Mouse (Mus musculus) CH12.LX (cell line): ENCODE data around the gene Pxt1. TPM values are rescaled to one million over a fixed set of nuclear protein-coding genes. Genes with fewer than 3 reads are reported as not detected.

Experiments
- DNase-seq: peaks from one replicate; pipeline ENCODE4 v3.0.0-alpha.2; 2013; ENCODE audit errors: extremely low read depth
- H3K27ac ChIP-seq: 2 replicates; pipeline ENCODE4 v1.5.1; 2012; ENCODE audit warnings: low read depth, mild to moderate bottlenecking, control low read depth, moderate library complexity; ENCODE audit not compliant: insufficient read depth
- H3K27me3 ChIP-seq: replicated peaks from 2 replicates; pipeline ENCODE3; 2012; ENCODE audit warnings: inconsistent platforms
- H3K36me3 ChIP-seq, 2 experiments: replicated peaks in 1 of 2; 2 replicates each; pipeline versions ENCODE3 to v1.6.1; 2012; ENCODE audit warnings: inconsistent platforms in 1 of 2, low read length in 1 of 2, mild to moderate bottlenecking in 1 of 2, mixed read lengths in 1 of 2, moderate library complexity in 1 of 2; ENCODE audit not compliant: control insufficient read depth in 1 of 2, insufficient read depth in 1 of 2
- H3K4me1 ChIP-seq, 2 experiments: 2 replicates each; pipeline ENCODE4 v1.6.1; 2012; ENCODE audit warnings: inconsistent platforms in 1 of 2, moderate library complexity in 1 of 2; ENCODE audit not compliant: insufficient read depth in 2 of 2, control insufficient read depth in 1 of 2
- H3K4me2 ChIP-seq: 2 replicates; pipeline ENCODE4 v1.6.1; 2012; ENCODE audit warnings: low read depth, mild to moderate bottlenecking, control low read depth; ENCODE audit not compliant: poor library complexity, insufficient read depth, severe bottlenecking
- H3K4me3 ChIP-seq, 3 experiments: fragments of 150-350 bp in 1 of 3; sonication (generic) in 1 of 3; replicated peaks in 1 of 3; 2 replicates each; pipeline versions ENCODE3 to v1.5.1; 2011 to 2012; ENCODE audit warnings: low read depth in 2 of 3, low read length in 2 of 3, mild to moderate bottlenecking in 2 of 3, moderate library complexity in 2 of 3, control low read depth in 1 of 3, improper control_type of control experiment in 1 of 3, inconsistent platforms in 1 of 3, mixed read lengths in 1 of 3; ENCODE audit not compliant: poor library complexity in 1 of 3
- H3K79me2 ChIP-seq: replicated peaks from 2 replicates; pipeline ENCODE4 v1.6.1; 2012; ENCODE audit warnings: mild to moderate bottlenecking, moderate library complexity; ENCODE audit not compliant: control insufficient read depth, poor library complexity, insufficient read depth, severe bottlenecking; ENCODE audit errors: extremely low read depth
- H3K9ac ChIP-seq: 2 replicates; pipeline ENCODE4 v1.6.1; 2012; ENCODE audit warnings: low read depth, mild to moderate bottlenecking, control low read depth, moderate library complexity; ENCODE audit not compliant: insufficient read depth
- H3K9me3 ChIP-seq: replicated peaks from 2 replicates; pipeline ENCODE3; 2012; ENCODE audit warnings: low read length, inconsistent platforms, mixed read lengths
- BHLHE40 ChIP-seq: IDR thresholded peaks from 2 replicates; pipeline ENCODE4 v1.6.1; 2011; ENCODE audit warnings: mild to moderate bottlenecking, low read depth, low read length, improper control_type of control experiment
- CHD1 ChIP-seq: IDR thresholded peaks from 2 replicates; pipeline ENCODE4 v1.6.1; 2012; ENCODE audit warnings: low read depth, low read length, improper control_type of control experiment, inconsistent platforms
- CTCF ChIP-seq, 2 experiments: IDR thresholded peaks in 1 of 2; conservative IDR thresholded peaks in 1 of 2; 2 replicates each; pipeline ENCODE4 v1.5.1; 2011 to 2012; ENCODE audit warnings: low read depth in 2 of 2, low read length in 2 of 2, improper control_type of control experiment in 1 of 2, inconsistent platforms in 1 of 2, mild to moderate bottlenecking in 1 of 2, moderate library complexity in 1 of 2
- ELF1 ChIP-seq: IDR thresholded peaks from 2 replicates; pipeline ENCODE4 v1.6.1; 2014; ENCODE audit warnings: low read depth, mild to moderate bottlenecking, inconsistent platforms, low read length, improper control_type of control experiment
- EP300 ChIP-seq: IDR thresholded peaks from 2 replicates; pipeline ENCODE4 v1.6.1; 2011; ENCODE audit warnings: low read length, improper control_type of control experiment
- ETS1 ChIP-seq: conservative IDR thresholded peaks from 2 replicates; pipeline ENCODE4 v1.6.1; 2012; ENCODE audit warnings: low read depth, mild to moderate bottlenecking, inconsistent platforms, low read length, improper control_type of control experiment, moderate library complexity
- GABPA ChIP-seq: IDR thresholded peaks from 2 replicates; pipeline ENCODE4 v1.6.1; 2012; ENCODE audit warnings: low read depth, low read length, improper control_type of control experiment, inconsistent platforms; ENCODE audit not compliant: insufficient replicate concordance
- IRF4 ChIP-seq: IDR thresholded peaks from 2 replicates; pipeline ENCODE4 v1.6.1; 2014; ENCODE audit warnings: low read depth, mild to moderate bottlenecking, inconsistent platforms, low read length, improper control_type of control experiment
- JUN ChIP-seq: IDR thresholded peaks from 2 replicates; pipeline ENCODE4 v1.6.1; 2011; ENCODE audit warnings: low read depth, mild to moderate bottlenecking, low read length, improper control_type of control experiment, moderate library complexity; ENCODE audit not compliant: insufficient read depth
- JUND ChIP-seq: conservative IDR thresholded peaks from 2 replicates; pipeline ENCODE4 v1.6.1; 2011; ENCODE audit warnings: low read depth, low read length, improper control_type of control experiment
- KAT2A ChIP-seq: IDR thresholded peaks from 2 replicates; pipeline ENCODE4 v1.6.1; 2012; ENCODE audit warnings: low read length, improper control_type of control experiment, inconsistent platforms; ENCODE audit not compliant: insufficient replicate concordance
- MAX ChIP-seq: IDR thresholded peaks from 2 replicates; pipeline ENCODE4 v1.6.1; 2011; ENCODE audit warnings: low read length, improper control_type of control experiment
- MAZ ChIP-seq: IDR thresholded peaks from 2 replicates; pipeline ENCODE4 v1.6.1; 2012; ENCODE audit warnings: low read depth, mild to moderate bottlenecking, inconsistent platforms, low read length, improper control_type of control experiment, moderate library complexity
- MEF2A ChIP-seq: IDR thresholded peaks from 2 replicates; pipeline ENCODE4 v1.6.1; 2014; ENCODE audit warnings: low read depth, mild to moderate bottlenecking, inconsistent platforms, low read length, improper control_type of control experiment, borderline replicate concordance
- MXI1 ChIP-seq: IDR thresholded peaks from 2 replicates; pipeline ENCODE4 v1.6.1; 2011; ENCODE audit warnings: mild to moderate bottlenecking, low read depth, low read length, improper control_type of control experiment
- NELFE ChIP-seq: IDR thresholded peaks from 2 replicates; pipeline ENCODE4 v1.6.1; 2011; ENCODE audit warnings: low read depth, low read length, improper control_type of control experiment
- NRF1 ChIP-seq: IDR thresholded peaks from 2 replicates; pipeline ENCODE4 v1.6.1; 2014; ENCODE audit warnings: low read depth, mild to moderate bottlenecking, inconsistent platforms, low read length, improper control_type of control experiment, moderate library complexity
- PAX5 ChIP-seq: IDR thresholded peaks from 2 replicates; pipeline ENCODE4 v1.6.1; 2012; ENCODE audit warnings: low read length, inconsistent platforms, mixed read lengths
- POLR2A ChIP-seq: IDR thresholded peaks from 2 replicates; pipeline ENCODE4 v1.6.1; 2011; ENCODE audit warnings: low read depth, mild to moderate bottlenecking, improper control_type of control experiment, low read length
- POLR2AphosphoS2 ChIP-seq: IDR thresholded peaks from 2 replicates; pipeline ENCODE4 v1.6.1; 2011; ENCODE audit warnings: low read depth, low read length, improper control_type of control experiment
- RAD21 ChIP-seq: IDR thresholded peaks from 2 replicates; pipeline ENCODE4 v1.6.1; 2011; ENCODE audit warnings: low read depth, mild to moderate bottlenecking, low read length, improper control_type of control experiment, moderate library complexity
- RCOR1 ChIP-seq: conservative IDR thresholded peaks from 2 replicates; pipeline ENCODE4 v1.6.1; 2012; ENCODE audit warnings: low read depth, mild to moderate bottlenecking, inconsistent platforms, low read length, improper control_type of control experiment
- SIN3A ChIP-seq: IDR thresholded peaks from 2 replicates; pipeline ENCODE4 v1.6.1; 2012; ENCODE audit warnings: low read length, improper control_type of control experiment, inconsistent platforms
- SMC3 ChIP-seq: IDR thresholded peaks from 2 replicates; pipeline ENCODE4 v1.6.1; 2011; ENCODE audit warnings: low read depth, low read length, improper control_type of control experiment
- TBP ChIP-seq: conservative IDR thresholded peaks from 2 replicates; pipeline ENCODE4 v1.6.1; 2011; ENCODE audit warnings: low read depth, low read length, improper control_type of control experiment
- TCF12 ChIP-seq: IDR thresholded peaks from 2 replicates; pipeline ENCODE4 v1.6.1; 2014; ENCODE audit warnings: low read depth, mild to moderate bottlenecking, inconsistent platforms, low read length, improper control_type of control experiment
- UBTF ChIP-seq: IDR thresholded peaks from 2 replicates; pipeline ENCODE4 v1.6.1; 2012; ENCODE audit warnings: low read depth, mild to moderate bottlenecking, inconsistent platforms, low read length, improper control_type of control experiment, moderate library complexity
- USF1 ChIP-seq: IDR thresholded peaks from 2 replicates; pipeline ENCODE4 v1.6.1; 2014; ENCODE audit warnings: low read depth, mild to moderate bottlenecking, inconsistent platforms, low read length, improper control_type of control experiment
- ZC3H11A ChIP-seq: IDR thresholded peaks from 2 replicates; pipeline ENCODE4 v1.6.1; 2012; ENCODE audit warnings: low read depth, mild to moderate bottlenecking, inconsistent platforms, low read length, improper control_type of control experiment
- ZKSCAN1 ChIP-seq: IDR thresholded peaks from 2 replicates; pipeline ENCODE4 v1.6.1; 2012; ENCODE audit warnings: low read depth, inconsistent platforms, low read length, improper control_type of control experiment, borderline replicate concordance
- ZNF384 ChIP-seq: IDR thresholded peaks from 2 replicates; pipeline ENCODE4 v1.6.1; 2012; ENCODE audit warnings: low read depth, low read length, improper control_type of control experiment, inconsistent platforms
- dilution Hi-C: fragments of 300-500 bp; cut with MboI; formaldehyde crosslinking; loops from 2 replicates; pipeline ENCODE4 v1.14.3; 2020; ENCODE audit warnings: low sequenced_read_pairs; ENCODE audit not compliant: extremely low pct_unique_long_range_greater_than_20kb, extremely low pct_ligation_motif_present
- in situ Hi-C: fragments of 300-500 bp; cut with MboI; formaldehyde crosslinking; loops from 3 replicates; pipeline ENCODE4 v1.14.3; 2019; ENCODE audit warnings: low sequenced_read_pairs, low pct_ligation_motif_present, low pct_unique_long_range_greater_than_20kb, mixed read lengths
- polyA plus RNA-seq: library from polyadenylated mRNA; unstranded; fragments of >175 nt; gene quantifications from 2 replicates; pipeline ENCODE4 v1.2.1, GENCODE M21; 2012; ENCODE audit warnings: low read depth; ENCODE audit not compliant: insufficient read length
- total RNA-seq, 2 experiments: library from RNA; depleted of rRNA; stranded (reverse); fragments of 300-350 nt in 1 of 2; fragments of >200 nt in 1 of 2; gene quantifications; 2 replicates each; pipeline ENCODE4 v1.2.3; 2012 to 2014

Gene Pxt1
- total and polyA plus RNA-seq, 3 experiments = not detected

GRCm38 (mm10) chr17:28926866-28927635 is 16.6 kb downstream of the Pxt1 start:
- no peaks in the 10 kb centered on the region for H3K27me3 ChIP-seq
- dilution Hi-C loops (no loop called here), in situ Hi-C loops (no loop called here)
- H3K4me2 ChIP-seq = no peak overlapping the region
- no peak overlapping the region for H3K9ac ChIP-seq
- H3K4me1 ChIP-seq = peaks cover 16 to 32% of the 10 kb centered on the region in 2 experiments
- H3K36me3 ChIP-seq = no peaks in the 10 kb centered on the region
- H3K4me3 ChIP-seq = no peak overlapping the region
- H3K79me2 ChIP-seq = no peaks in the 10 kb centered on the region
- no peak overlapping the region for H3K27ac ChIP-seq
- H3K9me3 ChIP-seq = no peaks in the 10 kb centered on the region
- peak; percentile 56 for DNase-seq
- TF ChIP-seq NRF1 = no peak
- TF ChIP-seq JUN = no peak
- no peak for TF ChIP-seq MAX
- TF ChIP-seq RAD21 = peak; percentile 29
- TF ChIP-seq CTCF (conservative IDR thresholded peaks at IDR 0.05 in 1 of 2, IDR thresholded peaks at IDR 0.05 in 1 of 2; ENCODE audit: low read depth in 2 of 2, low read length in 2 of 2) = peak; percentile 81 to 86
- no peak for TF ChIP-seq ZKSCAN1
- TF ChIP-seq ELF1 = no peak
- TF ChIP-seq IRF4 = no peak
- no peak for TF ChIP-seq USF1
- TF ChIP-seq POLR2AphosphoS2 = no peak
- no peak for TF ChIP-seq TCF12
- peak; percentile 53 for TF ChIP-seq SMC3
- no peak for TF ChIP-seq UBTF
- no peak for TF ChIP-seq RCOR1
- TF ChIP-seq KAT2A = no peak
- no peak for TF ChIP-seq PAX5

GRCm38 (mm10) chr17:28926380-28926779 is 17.3 kb downstream of the Pxt1 start:
- Histone ChIP-seq H3K4me2 (no peak overlapping the region), H3K36me3 (no peaks in the 10 kb centered on the region), H3K4me1 (peaks cover 16 to 32% of the 10 kb centered on the region in 2 experiments), H3K79me2 (no peaks in the 10 kb centered on the region), H3K4me3 (no peak overlapping the region), H3K9me3 (no peaks in the 10 kb centered on the region), H3K27ac (no peak overlapping the region; the same call in 1 of the 2 replicates), H3K9ac (no peak overlapping the region), H3K27me3 (no peaks in the 10 kb centered on the region)
- in situ Hi-C loops (no loop called here), dilution Hi-C loops (no loop called here)
- peak; percentile 74 for DNase-seq
- TF ChIP-seq GABPA = no peak
- TF ChIP-seq RAD21 = peak; percentile 85
- no peak for TF ChIP-seq ZKSCAN1
- no peak for TF ChIP-seq CHD1
- no peak for TF ChIP-seq EP300
- no peak; the same call in 1 of the 2 replicates for TF ChIP-seq NELFE
- TF ChIP-seq UBTF = no peak
- TF ChIP-seq POLR2A = no peak
- no peak for TF ChIP-seq IRF4
- no peak for TF ChIP-seq NRF1
- no peak for TF ChIP-seq BHLHE40
- TF ChIP-seq MXI1 = no peak
- TF ChIP-seq JUND = no peak
- TF ChIP-seq PAX5 = no peak
- TF ChIP-seq KAT2A = no peak
- no peak for TF ChIP-seq MEF2A
- peak; percentile 56 for TF ChIP-seq ZC3H11A
- no peak for TF ChIP-seq TCF12
- TF ChIP-seq ZNF384 = no peak
- no peak for TF ChIP-seq MAZ
- TF ChIP-seq POLR2AphosphoS2 = no peak
- TF ChIP-seq TBP = no peak
- no peak for TF ChIP-seq SIN3A
- TF ChIP-seq ETS1 = no peak
